ENCODE assay signal across 12 mouse cellular contexts in the genomic region with DNA sequence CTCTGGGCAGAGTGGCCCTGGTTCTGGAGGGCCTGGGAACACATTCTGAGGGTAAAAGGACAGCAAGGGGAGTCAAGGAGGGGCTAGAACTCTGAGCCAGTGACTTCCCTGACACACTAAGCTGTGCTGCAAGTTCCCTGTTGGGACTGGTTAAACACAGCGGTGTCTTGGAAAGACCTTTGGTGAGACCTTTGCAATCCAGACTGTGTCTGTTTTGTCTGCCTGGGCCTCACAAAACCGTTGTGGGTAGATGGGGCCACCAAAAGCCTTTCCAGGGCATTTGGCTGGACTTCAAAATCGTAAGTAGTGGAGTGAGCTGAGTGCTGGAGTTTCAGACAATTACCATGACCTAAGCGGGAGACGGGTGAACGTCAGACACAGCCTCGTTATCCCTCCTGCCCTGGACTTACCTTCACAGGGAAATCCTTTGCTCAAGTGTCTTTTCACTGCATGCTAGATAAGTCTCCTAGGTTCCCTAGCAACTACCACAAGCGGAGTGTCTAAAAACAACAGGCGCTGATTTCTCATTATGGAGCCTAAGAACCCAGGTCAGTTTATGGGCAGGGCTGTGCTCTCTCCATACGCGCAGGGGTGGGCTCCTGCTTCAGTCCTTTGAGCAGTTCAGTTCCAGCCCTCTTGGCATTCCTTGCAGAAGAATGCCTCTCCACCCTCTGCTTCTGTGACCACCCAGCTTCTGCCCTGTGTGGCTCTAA.
DNase-seq lines count a peak whose midpoint lies in the region; ATAC-seq and TF ChIP-seq lines count a peak whose summit lies in the region.
"Had no signal": no experiment of that assay in that cellular context is flagged by ENCODE, and none has a peak within 500 bp of the region (broad histone marks: within the 10 kb centered on the region; RNA-seq: fewer than 3 reads in every experiment).

No protein-coding gene starts in this region.

- peak overlapping the region; percentile 44; the same call in 1 of the 2 replicates for H3K27ac ChIP-seq in stomach, embryonic 14.5 days (ENCODE audit: low read length)
- H3K27ac ChIP-seq in stomach, postnatal 0 days (replicated peaks), result no peak overlapping the region
- peak overlapping the region; percentile 56 for H3K27ac ChIP-seq in hindbrain, embryonic 15.5 days (replicated peaks)
- no peak overlapping the region for H3K27ac ChIP-seq in intestine, embryonic 16.5 days (ENCODE audit: low read length)
- H3K27ac ChIP-seq: layer of hippocampus, adult 2 months had no signal

- H3K4me3 ChIP-seq in stomach, embryonic 14.5 days (ENCODE audit: low read depth, low read length), result no peak overlapping the region
- H3K4me3 ChIP-seq in stomach, postnatal 0 days (ENCODE audit: low read depth, low read length), result no peak overlapping the region
- no peak overlapping the region for H3K4me3 ChIP-seq in hindbrain, embryonic 15.5 days
- no peak overlapping the region for H3K4me3 ChIP-seq in intestine, embryonic 16.5 days (ENCODE audit: low read length)
- H3K4me3 ChIP-seq: layer of hippocampus, adult 2 months had no signal

- H3K9ac ChIP-seq in stomach, embryonic 14.5 days (replicated peaks; ENCODE audit: low read depth, low read length), result no peak overlapping the region
- H3K9ac ChIP-seq in stomach, postnatal 0 days (ENCODE audit: low read length), result no peak overlapping the region
- H3K9ac ChIP-seq in hindbrain, embryonic 15.5 days, result no peak overlapping the region
- H3K9ac ChIP-seq in intestine, embryonic 16.5 days (ENCODE audit: low read depth, low read length), result no peak overlapping the region

- intact Hi-C loops in heart, postnatal 25 days (cut with DNase I), result no loop called here

- H3K4me2 ChIP-seq in stomach, embryonic 14.5 days (replicated peaks; ENCODE audit: low read depth, low read length), result no peak overlapping the region
- H3K4me2 ChIP-seq in stomach, postnatal 0 days (replicated peaks; ENCODE audit: low read depth), result no peak overlapping the region
- H3K4me2 ChIP-seq in hindbrain, embryonic 15.5 days, result 0 out of 2 replicates have a peak overlapping the region, but pooled peaks have one; percentile 26
- no peak overlapping the region for H3K4me2 ChIP-seq in intestine, embryonic 16.5 days (ENCODE audit: low read depth, low read length)

- peak; percentile 60 for DNase-seq in heart, adult 11 months
- no peak for DNase-seq in heart, postnatal 25 days (ENCODE audit: low spot score)
- DNase-seq in stomach, postnatal 0 days (ENCODE audit: low spot score), result no peak
- DNase-seq in retina, postnatal 1 day, result peak; percentile 37
- DNase-seq in adrenal gland, adult 8-10 months, result no peak
- DNase-seq: gastrocnemius, postnatal 25 days; lung, postnatal 4 days had no signal

- no peaks in the 10 kb centered on the region for H3K9me3 ChIP-seq in stomach, embryonic 14.5 days (ENCODE audit: control insufficient read depth, low read depth, low read length)
- no peaks in the 10 kb centered on the region for H3K9me3 ChIP-seq in stomach, postnatal 0 days (ENCODE audit: control insufficient read depth, low read length)
- no peaks in the 10 kb centered on the region for H3K9me3 ChIP-seq in hindbrain, embryonic 15.5 days
- H3K9me3 ChIP-seq in intestine, embryonic 16.5 days (ENCODE audit: control insufficient read depth, low read length), result no peaks in the 10 kb centered on the region

- 52% methylated on average over 11 of the region's 11 CpGs for WGBS in stomach, embryonic 14.5 days
- WGBS in stomach, postnatal 0 days, result 51% methylated on average over 11 of the region's 11 CpGs
- WGBS in hindbrain, embryonic 15.5 days, result 36% methylated on average over 11 of the region's 11 CpGs
- 53% methylated on average over 11 of the region's 11 CpGs for WGBS in intestine, embryonic 16.5 days

- TF ChIP-seq CTCF in stomach, postnatal 0 days (IDR thresholded peaks at IDR 0.05; ENCODE audit: low read depth), result no peak

- peak; percentile 10; the same call in 1 of the 2 replicates for ATAC-seq in stomach, embryonic 14.5 days (ENCODE audit: insufficient number of reproducible peaks, insufficient read depth, low FRiP score, low read depth)
- no peak for ATAC-seq in stomach, postnatal 0 days (ENCODE audit: low FRiP score, low TSS enrichment)
- peak; percentile 47; the same call in 1 of the 2 replicates for ATAC-seq in hindbrain, embryonic 15.5 days (ENCODE audit: low FRiP score, low read depth)
- no peak for ATAC-seq in intestine, embryonic 16.5 days
- ATAC-seq: activated CD4-positive, CD25-positive, alpha-beta regulatory T cell, adult 4 months had no signal

- no peaks in the 10 kb centered on the region for H3K36me3 ChIP-seq in stomach, embryonic 14.5 days (ENCODE audit: control insufficient read depth, insufficient read depth, low read length)
- H3K36me3 ChIP-seq in stomach, postnatal 0 days (ENCODE audit: control insufficient read depth, insufficient read depth, low read length), result no peaks in the 10 kb centered on the region
- H3K36me3 ChIP-seq in hindbrain, embryonic 15.5 days, result no peaks in the 10 kb centered on the region
- no peaks in the 10 kb centered on the region for H3K36me3 ChIP-seq in intestine, embryonic 16.5 days (ENCODE audit: control insufficient read depth, insufficient read depth, low read length)

- H3K4me1 ChIP-seq in stomach, embryonic 14.5 days (ENCODE audit: control insufficient read depth, insufficient read depth, low read length), result peaks cover 3% of the 10 kb centered on the region; the same call in 1 of the 2 replicates
- no peaks in the 10 kb centered on the region for H3K4me1 ChIP-seq in stomach, postnatal 0 days (replicated peaks; ENCODE audit: control insufficient read depth, insufficient read depth)
- H3K4me1 ChIP-seq in hindbrain, embryonic 15.5 days (replicated peaks), result peaks cover 18% of the 10 kb centered on the region
- H3K4me1 ChIP-seq in intestine, embryonic 16.5 days (ENCODE audit: control insufficient read depth, insufficient read depth, low read length), result peaks cover 2% of the 10 kb centered on the region; the same call in 1 of the 2 replicates

- TF ChIP-seq EP300 in stomach, postnatal 0 days (optimal IDR thresholded peaks at IDR 0.05), result no peak

- no peaks in the 10 kb centered on the region for H3K27me3 ChIP-seq in stomach, embryonic 14.5 days (ENCODE audit: control insufficient read depth, insufficient read depth, low read length)
- H3K27me3 ChIP-seq in stomach, postnatal 0 days (ENCODE audit: control insufficient read depth, insufficient read depth, low read length), result no peaks in the 10 kb centered on the region
- no peaks in the 10 kb centered on the region for H3K27me3 ChIP-seq in hindbrain, embryonic 15.5 days
- H3K27me3 ChIP-seq in intestine, embryonic 16.5 days (replicated peaks; ENCODE audit: control insufficient read depth, insufficient read depth, low read length), result no peaks in the 10 kb centered on the region

Comparison
In these comparisons a context has a peak if more than half of its experiments do, and no peak if none do; other contexts are left out.
1. DNase-seq: peak in heart, adult 11 months (single experiment) and retina, postnatal 1 day (single experiment); none in heart, postnatal 25 days (single experiment), stomach, postnatal 0 days (single experiment) and adrenal gland, adult 8-10 months (single experiment).
2. ATAC-seq: peak in stomach, embryonic 14.5 days (single experiment) and hindbrain, embryonic 15.5 days (single experiment); none in stomach, postnatal 0 days (single experiment) and intestine, embryonic 16.5 days (single experiment).
3. H3K27ac ChIP-seq: peak in stomach, embryonic 14.5 days (single experiment) and hindbrain, embryonic 15.5 days (single experiment); none in stomach, postnatal 0 days (single experiment) and intestine, embryonic 16.5 days (single experiment).